Mouse (Mus musculus) ovary, adult 10 weeks (tissue): ENCODE results near the gene Slc8a2. TPM values are rescaled to one million over a fixed set of nuclear protein-coding genes. Genes with fewer than 3 reads are reported as not detected.

Source experiments
- polyA plus RNA-seq: library from polyadenylated mRNA; stranded (reverse); fragments of 350-450 nt; fragmentation: Illumina TruSeq; extraction: RNeasy Lipid Tissue Mini Kit (QIAGEN cat#74804); gene quantifications from one replicate; pipeline ENCODE4 v1.2.3, GENCODE M21; 2014

Slc8a2 gene
- 0.20 TPM for polyA plus RNA-seq

GRCm38 (mm10) chr7:16129421-16129845 lies at the start of gene Slc8a2:
Slc8a2 (plus strand) TSS chr7:16129826.

GRCm38 (mm10) chr7:16098021-16099017 lies 31.3 kb upstream of the Slc8a2 start, which contains the start of gene Napa:
Napa (plus strand) TSS chr7:16098458.

GRCm38 (mm10) chr7:16119569-16120261 lies 9.9 kb upstream of the Slc8a2 start, which contains the start of gene Kptn:
Kptn (plus strand) TSS chr7:16119895.

GRCm38 (mm10) chr7:16174597-16175541 lies 45.2 kb downstream of the Slc8a2 start, which contains the start of gene Meis3:
Meis3 (plus strand) TSS chr7:16175090.

Other genes with a start within 250 kb of the Slc8a2 start
- not detected for gene Crx, start 249.9 kb upstream of the Slc8a2 start, polyA plus RNA-seq
- gene Crxos, start 247.2 kb upstream of the Slc8a2 start, polyA plus RNA-seq, result not detected
- gene Selenow, start 207.4 kb upstream of the Slc8a2 start, polyA plus RNA-seq, result 2.5 TPM
- gene Nop53, start 183.8 kb upstream of the Slc8a2 start, polyA plus RNA-seq, result 17.6 TPM
- 38.5 TPM for gene Ehd2, start 162.3 kb upstream of the Slc8a2 start, polyA plus RNA-seq
- gene Bicra, start 81.9 kb upstream of the Slc8a2 start, polyA plus RNA-seq, result 0.77 TPM
- gene Zfp541, start 68.0 kb upstream of the Slc8a2 start, polyA plus RNA-seq, result 0.11 TPM
- gene Napa, start 31.4 kb upstream of the Slc8a2 start, polyA plus RNA-seq, result 20.8 TPM
- gene Kptn, start 9.9 kb upstream of the Slc8a2 start, polyA plus RNA-seq, result 3.8 TPM
- not detected for gene Meis3, start 45.3 kb downstream of the Slc8a2 start, polyA plus RNA-seq
- gene Dhx34, start 92.2 kb downstream of the Slc8a2 start, polyA plus RNA-seq, result 0.23 TPM
- gene C5ar2, start 114.3 kb downstream of the Slc8a2 start, polyA plus RNA-seq, result 0.46 TPM
- 4.9 TPM for gene C5ar1, start 129.7 kb downstream of the Slc8a2 start, polyA plus RNA-seq
- gene Inafm1, start 143.8 kb downstream of the Slc8a2 start, polyA plus RNA-seq, result 2.3 TPM
- gene Ccdc9, start 157.0 kb downstream of the Slc8a2 start, polyA plus RNA-seq, result 15.1 TPM
- not detected for gene Bbc3, start 178.6 kb downstream of the Slc8a2 start, polyA plus RNA-seq